16 mouse cellular contexts compared by ENCODE assay signal in the genomic region with DNA sequence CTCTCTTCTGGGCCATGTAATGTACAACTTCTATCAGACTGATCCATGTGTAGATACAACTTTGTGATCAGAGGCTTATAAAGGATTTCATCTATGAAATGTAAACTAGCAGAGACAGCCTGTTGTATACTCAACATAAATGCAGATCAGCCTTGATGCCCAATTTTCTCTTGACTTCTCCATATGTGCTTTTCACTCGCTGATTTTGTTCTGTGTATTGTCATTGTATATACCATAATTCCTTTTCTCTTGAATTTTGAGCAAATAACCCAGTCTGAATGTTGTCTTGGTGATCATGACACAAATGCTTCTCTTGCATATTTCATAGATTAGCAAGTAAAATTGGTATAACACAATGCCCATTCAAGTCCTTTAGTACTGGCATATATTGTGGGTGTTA.
"Had no signal": no experiment of that assay in that cellular context is flagged by ENCODE, and none has a peak within 500 bp of the region (broad histone marks: within the 10 kb centered on the region; RNA-seq: fewer than 3 reads in every experiment).

No protein-coding gene starts in this region.

- H3K9me3 ChIP-seq: neural tube, embryonic 15.5 days; stomach, embryonic 15.5 days had no signal

- H3K4me1 ChIP-seq: neural tube, embryonic 13.5 days; neural tube, embryonic 15.5 days; stomach, embryonic 15.5 days had no signal

- H3K36me3 ChIP-seq: neural tube, embryonic 13.5 days; neural tube, embryonic 15.5 days; stomach, embryonic 15.5 days had no signal

- H3K27ac ChIP-seq: neural tube, embryonic 13.5 days; neural tube, embryonic 15.5 days; stomach, embryonic 15.5 days; stomach, postnatal 0 days had no signal

- H3K27me3 ChIP-seq: neural tube, embryonic 13.5 days; neural tube, embryonic 15.5 days; stomach, embryonic 15.5 days had no signal

- DNase-seq: retina, postnatal 1 day; right cerebral cortex, adult 18-20 months; right cerebral cortex, postnatal 14 days; right cerebral cortex, postnatal 25 days; right cerebral cortex, postnatal 4 days; spleen, adult 18-20 months; thymus, adult 18-20 months; thymus, adult 2 months; thymus, postnatal 14 days; thymus, postnatal 25 days; thymus, postnatal 36 days; thymus, postnatal 4 days had no signal

- H3K4me3 ChIP-seq: neural tube, embryonic 13.5 days; neural tube, embryonic 15.5 days; stomach, embryonic 15.5 days had no signal

- H3K9ac ChIP-seq: neural tube, embryonic 13.5 days; neural tube, embryonic 15.5 days; stomach, embryonic 15.5 days had no signal

- H3K4me2 ChIP-seq: neural tube, embryonic 13.5 days; neural tube, embryonic 15.5 days; stomach, embryonic 15.5 days had no signal
